Mouse (Mus musculus) CH12.LX (cell line): ENCODE measurements around the gene Npc1l1. TPM values are rescaled to one million over a fixed set of nuclear protein-coding genes. Genes with fewer than 3 reads are reported as not detected.

ENCODE experiments used
- DNase-seq: peaks from one replicate; pipeline ENCODE4 v3.0.0-alpha.2; 2013; ENCODE audit errors: extremely low read depth
- H3K27ac ChIP-seq: 2 replicates; pipeline ENCODE4 v1.5.1; 2012; ENCODE audit warnings: low read depth, mild to moderate bottlenecking, control low read depth, moderate library complexity; ENCODE audit not compliant: insufficient read depth
- H3K27me3 ChIP-seq: replicated peaks from 2 replicates; pipeline ENCODE3; 2012; ENCODE audit warnings: inconsistent platforms
- H3K36me3 ChIP-seq, 2 experiments: replicated peaks in 1 of 2; 2 replicates each; pipeline versions ENCODE3 to v1.6.1; 2012; ENCODE audit warnings: inconsistent platforms in 1 of 2, low read length in 1 of 2, mild to moderate bottlenecking in 1 of 2, mixed read lengths in 1 of 2, moderate library complexity in 1 of 2; ENCODE audit not compliant: control insufficient read depth in 1 of 2, insufficient read depth in 1 of 2
- H3K4me1 ChIP-seq, 2 experiments: 2 replicates each; pipeline ENCODE4 v1.6.1; 2012; ENCODE audit warnings: inconsistent platforms in 1 of 2, moderate library complexity in 1 of 2; ENCODE audit not compliant: insufficient read depth in 2 of 2, control insufficient read depth in 1 of 2
- H3K4me2 ChIP-seq: 2 replicates; pipeline ENCODE4 v1.6.1; 2012; ENCODE audit warnings: low read depth, mild to moderate bottlenecking, control low read depth; ENCODE audit not compliant: poor library complexity, insufficient read depth, severe bottlenecking
- H3K4me3 ChIP-seq, 3 experiments: fragments of 150-350 bp in 1 of 3; sonication (generic) in 1 of 3; replicated peaks in 1 of 3; 2 replicates each; pipeline versions ENCODE3 to v1.5.1; 2011 to 2012; ENCODE audit warnings: low read depth in 2 of 3, low read length in 2 of 3, mild to moderate bottlenecking in 2 of 3, moderate library complexity in 2 of 3, control low read depth in 1 of 3, improper control_type of control experiment in 1 of 3, inconsistent platforms in 1 of 3, mixed read lengths in 1 of 3; ENCODE audit not compliant: poor library complexity in 1 of 3
- H3K79me2 ChIP-seq: replicated peaks from 2 replicates; pipeline ENCODE4 v1.6.1; 2012; ENCODE audit warnings: mild to moderate bottlenecking, moderate library complexity; ENCODE audit not compliant: control insufficient read depth, poor library complexity, insufficient read depth, severe bottlenecking; ENCODE audit errors: extremely low read depth
- H3K9ac ChIP-seq: 2 replicates; pipeline ENCODE4 v1.6.1; 2012; ENCODE audit warnings: low read depth, mild to moderate bottlenecking, control low read depth, moderate library complexity; ENCODE audit not compliant: insufficient read depth
- H3K9me3 ChIP-seq: replicated peaks from 2 replicates; pipeline ENCODE3; 2012; ENCODE audit warnings: low read length, inconsistent platforms, mixed read lengths
- BHLHE40 ChIP-seq: IDR thresholded peaks from 2 replicates; pipeline ENCODE4 v1.6.1; 2011; ENCODE audit warnings: mild to moderate bottlenecking, low read depth, low read length, improper control_type of control experiment
- CHD1 ChIP-seq: IDR thresholded peaks from 2 replicates; pipeline ENCODE4 v1.6.1; 2012; ENCODE audit warnings: low read depth, low read length, improper control_type of control experiment, inconsistent platforms
- CHD2 ChIP-seq: IDR thresholded peaks from 2 replicates; pipeline ENCODE4 v1.6.1; 2011; ENCODE audit warnings: low read length, improper control_type of control experiment
- CTCF ChIP-seq, 2 experiments: IDR thresholded peaks in 1 of 2; conservative IDR thresholded peaks in 1 of 2; 2 replicates each; pipeline ENCODE4 v1.5.1; 2011 to 2012; ENCODE audit warnings: low read depth in 2 of 2, low read length in 2 of 2, improper control_type of control experiment in 1 of 2, inconsistent platforms in 1 of 2, mild to moderate bottlenecking in 1 of 2, moderate library complexity in 1 of 2
- ELF1 ChIP-seq: IDR thresholded peaks from 2 replicates; pipeline ENCODE4 v1.6.1; 2014; ENCODE audit warnings: low read depth, mild to moderate bottlenecking, inconsistent platforms, low read length, improper control_type of control experiment
- EP300 ChIP-seq: IDR thresholded peaks from 2 replicates; pipeline ENCODE4 v1.6.1; 2011; ENCODE audit warnings: low read length, improper control_type of control experiment
- GABPA ChIP-seq: IDR thresholded peaks from 2 replicates; pipeline ENCODE4 v1.6.1; 2012; ENCODE audit warnings: low read depth, low read length, improper control_type of control experiment, inconsistent platforms; ENCODE audit not compliant: insufficient replicate concordance
- JUN ChIP-seq: IDR thresholded peaks from 2 replicates; pipeline ENCODE4 v1.6.1; 2011; ENCODE audit warnings: low read depth, mild to moderate bottlenecking, low read length, improper control_type of control experiment, moderate library complexity; ENCODE audit not compliant: insufficient read depth
- KAT2A ChIP-seq: IDR thresholded peaks from 2 replicates; pipeline ENCODE4 v1.6.1; 2012; ENCODE audit warnings: low read length, improper control_type of control experiment, inconsistent platforms; ENCODE audit not compliant: insufficient replicate concordance
- MAFK ChIP-seq: IDR thresholded peaks from 2 replicates; pipeline ENCODE4 v1.6.1; 2011; ENCODE audit warnings: low read length, improper control_type of control experiment; ENCODE audit not compliant: insufficient replicate concordance
- MEF2A ChIP-seq: IDR thresholded peaks from 2 replicates; pipeline ENCODE4 v1.6.1; 2014; ENCODE audit warnings: low read depth, mild to moderate bottlenecking, inconsistent platforms, low read length, improper control_type of control experiment, borderline replicate concordance
- MXI1 ChIP-seq: IDR thresholded peaks from 2 replicates; pipeline ENCODE4 v1.6.1; 2011; ENCODE audit warnings: mild to moderate bottlenecking, low read depth, low read length, improper control_type of control experiment
- MYC ChIP-seq: IDR thresholded peaks from 2 replicates; pipeline ENCODE4 v1.6.1; 2011; ENCODE audit warnings: low read depth, mild to moderate bottlenecking, improper control_type of control experiment, low read length
- NELFE ChIP-seq: IDR thresholded peaks from 2 replicates; pipeline ENCODE4 v1.6.1; 2011; ENCODE audit warnings: low read depth, low read length, improper control_type of control experiment
- NRF1 ChIP-seq: IDR thresholded peaks from 2 replicates; pipeline ENCODE4 v1.6.1; 2014; ENCODE audit warnings: low read depth, mild to moderate bottlenecking, inconsistent platforms, low read length, improper control_type of control experiment, moderate library complexity
- POLR2A ChIP-seq: IDR thresholded peaks from 2 replicates; pipeline ENCODE4 v1.6.1; 2011; ENCODE audit warnings: low read depth, mild to moderate bottlenecking, improper control_type of control experiment, low read length
- POLR2AphosphoS2 ChIP-seq: IDR thresholded peaks from 2 replicates; pipeline ENCODE4 v1.6.1; 2011; ENCODE audit warnings: low read depth, low read length, improper control_type of control experiment
- RCOR1 ChIP-seq: conservative IDR thresholded peaks from 2 replicates; pipeline ENCODE4 v1.6.1; 2012; ENCODE audit warnings: low read depth, mild to moderate bottlenecking, inconsistent platforms, low read length, improper control_type of control experiment
- SIN3A ChIP-seq: IDR thresholded peaks from 2 replicates; pipeline ENCODE4 v1.6.1; 2012; ENCODE audit warnings: low read length, improper control_type of control experiment, inconsistent platforms
- TCF12 ChIP-seq: IDR thresholded peaks from 2 replicates; pipeline ENCODE4 v1.6.1; 2014; ENCODE audit warnings: low read depth, mild to moderate bottlenecking, inconsistent platforms, low read length, improper control_type of control experiment
- UBTF ChIP-seq: IDR thresholded peaks from 2 replicates; pipeline ENCODE4 v1.6.1; 2012; ENCODE audit warnings: low read depth, mild to moderate bottlenecking, inconsistent platforms, low read length, improper control_type of control experiment, moderate library complexity
- USF1 ChIP-seq: IDR thresholded peaks from 2 replicates; pipeline ENCODE4 v1.6.1; 2014; ENCODE audit warnings: low read depth, mild to moderate bottlenecking, inconsistent platforms, low read length, improper control_type of control experiment
- ZMIZ1 ChIP-seq: IDR thresholded peaks from 2 replicates; pipeline ENCODE4 v1.6.1; 2012; ENCODE audit warnings: low read depth, mild to moderate bottlenecking, inconsistent platforms, low read length, improper control_type of control experiment
- dilution Hi-C: fragments of 300-500 bp; cut with MboI; formaldehyde crosslinking; loops from 2 replicates; pipeline ENCODE4 v1.14.3; 2020; ENCODE audit warnings: low sequenced_read_pairs; ENCODE audit not compliant: extremely low pct_unique_long_range_greater_than_20kb, extremely low pct_ligation_motif_present
- in situ Hi-C: fragments of 300-500 bp; cut with MboI; formaldehyde crosslinking; loops from 3 replicates; pipeline ENCODE4 v1.14.3; 2019; ENCODE audit warnings: low sequenced_read_pairs, low pct_ligation_motif_present, low pct_unique_long_range_greater_than_20kb, mixed read lengths
- polyA plus RNA-seq: library from polyadenylated mRNA; unstranded; fragments of >175 nt; gene quantifications from 2 replicates; pipeline ENCODE4 v1.2.1, GENCODE M21; 2012; ENCODE audit warnings: low read depth; ENCODE audit not compliant: insufficient read length
- total RNA-seq, 2 experiments: library from RNA; depleted of rRNA; stranded (reverse); fragments of 300-350 nt in 1 of 2; fragments of >200 nt in 1 of 2; gene quantifications; 2 replicates each; pipeline ENCODE4 v1.2.3; 2012 to 2014

The Npc1l1 gene
- total and polyA plus RNA-seq, 3 experiments, result 0.05 to 0.09 TPM; not detected in 1

DNA sequence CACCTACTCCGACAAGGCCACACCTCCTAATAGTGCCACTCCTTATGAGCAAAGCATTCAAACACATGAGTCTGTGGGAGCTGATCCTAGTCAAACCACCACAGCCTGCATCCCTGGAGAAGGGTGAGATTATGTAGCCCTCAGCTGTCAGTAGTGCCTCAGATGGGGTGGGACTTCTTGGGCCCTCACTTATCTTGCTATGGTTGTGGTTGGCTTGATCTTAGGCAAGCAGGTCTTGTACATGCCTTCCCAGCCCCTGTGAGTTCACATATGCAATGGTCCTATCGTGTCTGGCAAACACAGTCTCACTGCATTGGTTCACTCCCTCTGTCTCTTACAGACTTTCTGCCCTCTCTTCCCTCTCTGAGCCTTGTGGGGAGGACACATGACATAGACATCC is 22.9 kb downstream of the Npc1l1 start:
- H3K27ac ChIP-seq, result no peak overlapping the region
- H3K36me3 ChIP-seq, result no peaks in the 10 kb centered on the region
- no peaks in the 10 kb centered on the region for H3K4me1 ChIP-seq
- H3K79me2 ChIP-seq, result no peaks in the 10 kb centered on the region
- H3K4me3 ChIP-seq, result no peak overlapping the region
- peaks cover 28% of the 10 kb centered on the region for H3K9me3 ChIP-seq
- no peak overlapping the region for H3K4me2 ChIP-seq
- no peak overlapping the region for H3K9ac ChIP-seq
- TF ChIP-seq NRF1 (no peak), JUN (no peak), USF1 (no peak), BHLHE40 (no peak), TCF12 (no peak), KAT2A (no peak), ZMIZ1 (no peak)
- DNase-seq, result no peak
- peaks cover 38% of the 10 kb centered on the region for H3K27me3 ChIP-seq
- in situ Hi-C loops, result no loop called here
- dilution Hi-C loops, result no loop called here

DNA sequence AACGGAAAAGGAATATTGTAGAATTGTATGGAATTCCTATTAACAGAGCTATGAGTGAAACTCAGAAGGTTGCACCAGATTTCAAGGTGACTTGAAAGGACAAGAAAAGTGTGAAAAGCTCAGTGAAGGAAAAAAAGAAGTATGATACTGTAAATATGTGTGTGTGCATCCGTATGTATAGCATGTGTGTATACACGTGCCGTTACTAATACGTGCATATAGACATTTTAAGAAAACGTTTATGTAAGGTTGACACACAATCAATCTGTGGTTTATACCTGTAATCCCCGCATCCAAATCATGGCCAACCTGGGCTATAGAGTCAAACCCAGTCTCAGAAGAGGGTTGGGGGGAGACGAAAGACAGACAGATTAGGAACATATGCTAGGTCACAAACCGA is 29.4 kb downstream of the Npc1l1 start:
- H3K4me1 ChIP-seq, result peaks cover 4 to 40% of the 10 kb centered on the region in 2 experiments; a peak in 3 of 4 replicates
- H3K9me3 ChIP-seq, result peaks cover 5% of the 10 kb centered on the region
- H3K27ac ChIP-seq, result no peak overlapping the region

DNA sequence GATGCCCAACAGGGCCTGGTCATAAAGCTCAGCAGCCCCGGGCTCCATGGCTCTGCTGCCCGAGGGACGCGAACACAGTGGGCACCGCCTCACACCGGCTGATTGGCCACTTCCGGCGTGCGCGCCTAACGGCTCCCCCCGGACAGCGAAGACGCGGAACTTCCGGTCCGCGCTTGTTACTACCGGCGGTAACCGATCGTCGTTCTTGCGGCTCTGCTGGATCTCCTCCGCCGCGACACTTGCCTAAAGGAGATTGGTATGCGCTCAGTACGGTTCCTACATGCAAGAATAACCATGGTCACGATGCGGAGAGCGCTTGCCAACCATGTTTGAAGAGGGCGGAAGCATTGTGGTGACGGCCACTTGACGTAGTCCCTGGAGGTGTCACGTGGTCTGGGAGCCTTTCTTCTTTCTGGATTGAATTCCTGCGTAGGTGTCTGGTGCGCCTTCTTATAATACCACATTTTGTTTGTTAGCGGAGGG is 29.8 kb downstream of the Npc1l1 start, which contains the start of gene Nudcd3:
Gene Nudcd3 (minus strand): TSS at position 329 of the 483 bp plus-strand sequence.
- Histone ChIP-seq H3K4me3 (peak within 1 kb of the TSS; percentile 84 to 94 (median 86)), H3K79me2 (peaks cover 46% of the 10 kb centered on the region), H3K36me3 (peaks cover 2 to 17% of the 10 kb centered on the region in 2 experiments), H3K4me2 (peak within 1 kb of the TSS; percentile 95), H3K27me3 (peaks cover 6% of the 10 kb centered on the region), H3K27ac (peak within 1 kb of the TSS; percentile 92), H3K4me1 (peaks cover 4 to 42% of the 10 kb centered on the region in 2 experiments; a peak in 3 of 4 replicates), H3K9me3 (peaks cover under 1% of the 10 kb centered on the region), H3K9ac (peak within 1 kb of the TSS; percentile 60)
- DNase-seq, result peak; percentile 92
- dilution Hi-C loops (no loop called here), in situ Hi-C loops (no loop called here)
- no peak for TF ChIP-seq CTCF (conservative IDR thresholded peaks at IDR 0.05 in 1 of 2, IDR thresholded peaks at IDR 0.05 in 1 of 2; ENCODE audit: low read depth in 2 of 2, low read length in 2 of 2)
- TF ChIP-seq USF1, result peak; percentile 96
- peak; percentile 6; the same call in 1 of the 2 replicates for TF ChIP-seq CHD2
- peak; percentile 9; the same call in 1 of the 2 replicates for TF ChIP-seq BHLHE40
- no peak; the same call in 1 of the 2 replicates for TF ChIP-seq CHD1
- TF ChIP-seq SIN3A, result peak; percentile 98
- TF ChIP-seq MXI1, result peak; percentile 93
- no peak; the same call in 1 of the 2 replicates for TF ChIP-seq GABPA
- TF ChIP-seq POLR2A, result peak; percentile 82
- peak; percentile 81 for TF ChIP-seq UBTF
- TF ChIP-seq MEF2A, result peak; percentile 59; the same call in 1 of the 2 replicates
- TF ChIP-seq MAFK, result no peak
- TF ChIP-seq EP300, result no peak
- peak; percentile 97 for TF ChIP-seq ELF1
- peak; percentile 84 for TF ChIP-seq NELFE
- peak; percentile 56; the same call in 1 of the 2 replicates for TF ChIP-seq RCOR1
- peak; percentile 68; the same call in 1 of the 2 replicates for TF ChIP-seq MYC
- TF ChIP-seq POLR2AphosphoS2, result peak; percentile 70; the same call in 1 of the 2 replicates

More for the DNA sequence above, 29.4 kb downstream of the Npc1l1 start:
- DNase-seq, result no peak
- Histone ChIP-seq H3K79me2 (peaks cover 42% of the 10 kb centered on the region), H3K9ac (peak overlapping the region; percentile 60), H3K4me2 (peak overlapping the region; percentile 48), H3K36me3 (peaks cover 2 to 14% of the 10 kb centered on the region in 2 experiments), H3K27me3 (peaks cover 10% of the 10 kb centered on the region), H3K4me3 (peak overlapping the region; percentile 84 to 94 (median 86))
- TF ChIP-seq POLR2A (no peak), CHD1 (no peak), BHLHE40 (peak; percentile 59; the same call in 1 of the 2 replicates), RCOR1 (no peak), MYC (0 out of 2 replicates have a peak, but pooled peaks have one; percentile 15)
- dilution Hi-C loops (no loop called here), in situ Hi-C loops (no loop called here)
